Mouse (Mus musculus): ENCODE measurements around the gene Qrich2. TPM values are rescaled to one million over a fixed set of nuclear protein-coding genes. Genes with fewer than 3 reads are reported as not detected.
A peak's percentile ranks its signal among the peaks of the same experiment; 100 is the strongest.
"Not testable (repeated sequence)": the region's sequence is repeated elsewhere in the genome, so short reads cannot be mapped to it uniquely, and the experiment has no call there.

Qrich2 gene
- total RNA-seq, 2 experiments from 2014 or later = 0.05 TPM; not detected in 1

DNA sequence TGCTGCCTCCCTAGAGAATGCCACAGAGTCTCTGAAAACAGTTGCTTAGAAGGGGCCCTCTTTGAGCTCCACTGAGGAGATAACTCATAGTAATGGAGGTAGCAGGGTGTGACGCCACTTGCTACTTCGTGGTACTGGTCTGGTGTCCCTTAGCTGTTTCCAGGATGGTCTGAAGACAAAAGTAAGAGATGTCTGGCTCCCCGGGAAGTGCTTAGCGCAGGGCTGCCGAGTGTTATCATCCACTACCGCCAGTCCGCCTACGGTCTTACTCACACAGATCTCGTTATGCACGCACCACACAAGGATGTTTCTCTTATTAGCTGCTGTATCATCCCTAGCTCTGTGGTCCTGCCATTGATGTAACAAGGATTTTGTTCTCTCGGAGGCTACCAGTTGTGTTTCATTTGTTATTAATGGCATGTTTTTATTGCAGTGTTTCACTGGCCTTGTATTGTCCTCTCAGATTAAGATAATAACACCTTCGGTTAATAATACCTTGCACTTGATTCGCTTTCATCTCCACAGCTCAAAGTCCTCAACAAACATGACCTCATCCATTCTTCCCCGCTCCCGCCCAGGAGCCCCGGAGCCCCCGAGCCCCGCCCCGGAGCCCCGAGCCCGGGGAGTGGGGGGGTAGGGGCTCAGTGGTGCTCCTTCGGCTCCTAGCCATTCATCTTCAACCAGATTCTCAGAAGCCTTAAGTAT lies 35.2 kb downstream of the Qrich2 start:
- DNase-seq = no peak

DNA sequence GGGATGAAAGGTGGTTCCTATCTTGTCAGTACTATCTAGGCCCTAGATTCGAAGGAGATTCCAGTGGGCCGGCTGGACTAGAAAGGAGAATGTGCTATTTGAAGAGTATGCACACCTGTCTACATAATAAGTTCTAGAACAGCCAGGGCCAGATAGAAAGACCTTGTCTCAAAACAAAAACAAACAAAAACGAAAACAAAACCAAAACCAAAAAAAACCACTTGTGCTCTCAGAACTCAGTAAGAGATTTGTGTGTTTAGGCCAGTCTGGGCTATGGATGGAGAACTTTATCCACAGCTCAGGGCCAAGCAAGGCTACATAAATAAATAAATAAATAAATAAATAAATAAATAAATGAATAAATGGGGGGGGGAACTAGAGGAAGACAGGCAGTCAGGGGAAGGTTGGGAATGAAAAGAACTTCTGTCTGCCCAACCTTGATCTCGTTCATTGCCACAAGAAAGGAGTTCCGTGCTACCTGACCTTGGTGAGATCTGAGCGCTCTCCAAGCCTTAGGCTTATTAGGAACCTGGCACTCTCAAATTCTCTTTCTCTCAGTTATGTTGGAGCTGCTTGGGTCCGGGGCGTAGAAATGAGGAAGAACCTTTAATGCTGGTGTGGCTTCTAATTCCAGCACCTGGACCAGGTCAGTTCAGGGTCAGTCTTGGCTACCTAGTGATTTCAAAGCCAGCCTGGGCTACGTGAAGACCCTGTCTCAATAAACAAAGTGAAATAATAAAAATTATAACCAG lies 36.0 kb downstream of the Qrich2 start:
- no peak for DNase-seq

DNA sequence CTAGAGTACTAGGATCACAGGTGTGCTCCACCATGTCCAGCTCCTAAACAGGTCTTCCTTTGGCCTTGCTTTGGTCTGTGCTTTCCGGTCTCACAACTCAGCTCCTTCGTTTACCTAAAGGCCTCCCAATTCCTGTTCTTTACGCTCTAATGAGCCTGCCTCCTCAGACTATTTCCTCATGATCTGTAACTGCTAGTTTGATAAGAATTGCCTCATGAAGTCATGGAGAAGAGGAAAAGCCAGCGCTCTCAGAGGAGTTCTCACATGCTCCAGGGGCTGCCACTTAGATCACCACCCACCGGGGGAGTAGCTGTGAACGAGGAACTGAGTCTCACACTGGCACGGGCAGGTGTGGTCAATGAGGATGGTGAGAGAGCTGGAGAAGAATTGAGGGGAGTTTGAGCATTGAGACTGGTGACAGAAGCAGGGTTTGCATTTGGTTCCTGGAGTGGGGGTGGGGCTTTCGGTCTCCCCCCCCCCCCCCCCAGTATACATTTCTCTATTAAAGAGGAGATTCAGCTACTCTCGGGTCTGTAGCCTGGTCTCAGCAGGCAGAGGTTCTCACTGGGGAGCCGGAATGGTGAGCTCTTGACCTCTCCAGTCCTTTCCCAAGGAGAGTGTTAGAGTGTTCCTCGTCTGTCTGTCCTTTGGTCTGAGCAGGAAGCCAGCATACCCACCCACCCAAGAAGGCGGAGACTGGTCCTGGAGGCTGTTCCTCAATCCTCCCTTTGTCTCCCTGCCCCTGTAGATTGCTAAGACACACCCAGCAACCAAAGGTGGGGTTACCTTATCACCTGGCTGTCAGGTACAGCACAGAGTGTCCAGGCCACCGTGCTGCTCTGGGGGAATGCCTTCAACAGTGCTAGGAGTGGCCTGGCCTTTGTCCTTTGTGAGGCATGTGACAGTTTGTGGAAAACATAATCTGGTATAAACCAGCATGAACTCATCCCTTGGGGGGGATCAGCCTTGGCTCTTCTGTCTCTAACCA lies 36.9 kb downstream of the Qrich2 start:
- DNase-seq = no peak

DNA sequence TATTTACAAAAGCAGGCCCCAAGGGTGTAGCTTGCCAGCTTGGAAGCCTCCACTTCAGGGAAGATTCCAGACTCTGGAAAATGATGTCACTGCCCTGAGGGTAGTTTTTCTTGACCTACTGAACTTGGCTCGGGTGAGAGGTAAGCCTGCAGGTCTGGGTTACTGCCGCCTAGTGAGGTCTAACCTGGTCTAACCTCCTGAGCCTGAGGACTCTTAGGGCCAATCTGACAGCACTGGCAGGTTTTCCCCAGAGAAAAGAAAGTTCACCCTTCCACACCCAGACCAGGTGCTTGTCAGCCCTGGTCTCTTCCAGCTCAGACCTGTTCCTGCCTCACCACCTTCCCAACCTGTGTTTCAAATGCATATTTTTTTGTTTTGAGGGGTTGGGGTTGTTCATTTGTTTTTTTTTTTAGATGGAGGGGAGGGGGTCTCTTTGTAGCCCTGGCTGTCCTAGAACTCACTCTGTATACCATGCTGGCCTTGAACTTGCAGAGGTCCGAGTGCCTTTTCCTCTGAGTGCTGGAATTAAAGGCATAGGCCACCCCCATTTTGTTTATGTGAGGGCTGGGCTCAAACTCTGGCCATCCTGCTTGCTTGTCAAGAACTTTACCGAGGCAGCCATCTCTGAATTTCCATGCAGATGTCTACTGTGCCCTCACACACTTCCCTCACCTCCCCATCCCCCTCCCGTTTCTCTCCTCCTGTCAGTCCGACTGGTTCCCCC lies 39.0 kb downstream of the Qrich2 start:
- DNase-seq = no peak

DNA sequence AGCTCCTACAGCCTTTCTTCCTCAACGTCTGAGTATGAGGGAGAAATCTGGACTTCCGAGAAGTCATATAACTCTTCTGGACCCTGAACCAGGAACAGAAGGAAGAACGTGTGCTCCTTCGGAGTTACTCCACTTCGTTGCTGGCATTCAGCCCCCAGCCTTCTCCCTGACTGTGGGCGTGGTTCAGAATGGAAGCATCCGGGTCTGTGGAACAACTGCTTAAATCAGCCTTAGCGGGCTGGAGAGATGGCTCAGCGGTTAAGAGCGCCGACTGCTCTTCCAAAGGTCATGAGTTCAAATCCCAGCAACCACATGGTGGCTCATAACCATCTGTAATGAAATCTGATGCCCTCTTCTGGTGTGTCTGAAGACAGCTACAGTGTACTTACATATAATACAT lies 39.7 kb downstream of the Qrich2 start:
- not testable (repeated sequence) for DNase-seq

DNA sequence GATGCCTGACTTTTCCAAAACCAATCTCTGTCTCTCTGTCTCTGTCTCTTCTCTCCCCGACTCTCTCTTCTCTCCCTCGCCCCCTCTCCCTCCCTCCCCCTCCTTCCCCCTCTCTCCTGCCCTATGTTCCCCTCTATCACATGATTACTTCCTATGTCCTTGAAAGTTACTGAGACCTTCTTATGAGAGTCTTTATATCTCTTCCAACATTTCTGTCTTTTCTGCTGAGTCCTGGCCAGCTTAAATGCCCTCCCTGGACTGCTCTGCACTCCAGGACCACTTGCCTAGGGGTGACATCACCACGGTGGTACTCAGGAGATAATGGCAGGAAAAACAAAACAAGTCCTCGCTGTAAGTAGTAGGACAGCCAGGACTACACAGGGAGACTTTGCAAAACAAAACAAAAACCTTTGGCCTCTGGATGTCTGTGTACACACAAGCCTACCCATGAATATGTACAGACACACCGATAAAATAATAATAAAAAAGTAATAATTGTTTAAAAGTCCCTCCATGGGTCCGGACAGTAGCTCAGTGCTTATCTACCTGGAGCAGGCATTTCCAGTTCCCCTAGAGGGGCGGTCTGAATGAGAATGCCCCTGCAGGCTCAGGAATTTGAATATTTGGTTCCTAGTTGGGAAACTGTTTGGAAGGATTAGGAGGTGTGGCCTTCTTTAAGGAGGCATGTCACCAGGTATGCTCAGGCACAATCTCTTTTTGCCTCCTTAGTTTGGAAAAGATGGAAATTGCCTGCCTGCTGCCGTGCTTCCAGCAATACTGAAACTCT lies 41.2 kb downstream of the Qrich2 start:
- DNase-seq = no peak

DNA sequence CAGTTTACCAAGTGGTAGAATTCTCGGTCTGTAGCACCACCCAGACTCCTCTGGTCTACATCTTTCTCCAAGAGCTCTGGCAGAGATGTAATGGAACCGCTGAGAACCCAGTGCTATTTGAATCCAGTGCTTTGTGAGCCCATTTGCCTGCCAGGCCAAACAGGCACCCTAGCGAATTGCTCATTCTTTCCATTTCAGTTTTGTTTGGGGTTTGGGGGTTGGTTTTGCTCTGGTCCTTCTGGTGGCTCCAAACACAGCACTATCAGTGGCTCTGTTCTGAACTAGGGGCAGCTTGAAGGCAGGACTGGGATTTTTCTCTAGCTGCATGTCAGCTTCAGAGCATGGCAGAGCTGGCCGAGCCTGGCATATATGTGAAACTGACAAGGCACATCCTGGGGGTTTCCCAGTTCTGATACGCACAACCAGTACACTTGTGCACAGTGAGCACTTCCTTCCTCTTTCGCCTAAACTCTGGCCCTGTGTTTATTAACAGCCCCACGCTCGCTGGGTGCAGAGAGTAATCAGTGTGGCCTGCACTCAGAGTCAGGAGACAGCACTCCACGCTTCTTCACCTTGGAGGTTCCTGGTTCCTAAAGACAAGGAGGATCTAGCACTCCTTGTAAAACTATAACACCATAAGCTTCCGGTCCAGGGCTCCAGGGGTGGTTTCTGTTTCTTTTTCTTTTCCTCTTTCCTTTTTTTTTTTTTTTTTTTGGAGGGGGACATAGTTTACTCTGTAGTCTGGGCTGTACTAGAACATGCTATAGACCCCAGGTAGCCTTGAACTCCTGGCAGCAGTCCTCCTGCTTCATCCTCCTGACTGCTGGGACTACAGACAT lies 42.0 kb downstream of the Qrich2 start:
- DNase-seq = peak; percentile 37 to 75

DNA sequence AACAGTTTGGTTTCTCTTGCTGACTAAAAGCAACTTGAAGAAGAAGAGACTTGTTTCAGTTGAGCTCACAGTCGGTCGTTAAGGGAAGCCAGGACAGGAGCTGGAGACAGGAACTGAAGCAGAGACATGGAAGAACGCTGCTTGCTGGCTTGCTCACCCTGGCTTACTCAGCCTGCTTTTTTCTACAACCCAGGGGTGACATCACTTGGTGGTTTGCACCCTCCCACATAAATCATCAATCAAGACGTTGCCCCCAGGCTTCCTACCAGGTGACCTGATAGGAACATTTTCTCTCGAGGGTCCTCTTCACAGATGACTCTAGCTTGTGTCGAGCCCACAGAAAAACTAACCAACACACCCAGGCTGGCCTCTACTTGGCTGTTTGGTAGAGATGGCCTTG lies 42.8 kb downstream of the Qrich2 start:
- DNase-seq = no peak

DNA sequence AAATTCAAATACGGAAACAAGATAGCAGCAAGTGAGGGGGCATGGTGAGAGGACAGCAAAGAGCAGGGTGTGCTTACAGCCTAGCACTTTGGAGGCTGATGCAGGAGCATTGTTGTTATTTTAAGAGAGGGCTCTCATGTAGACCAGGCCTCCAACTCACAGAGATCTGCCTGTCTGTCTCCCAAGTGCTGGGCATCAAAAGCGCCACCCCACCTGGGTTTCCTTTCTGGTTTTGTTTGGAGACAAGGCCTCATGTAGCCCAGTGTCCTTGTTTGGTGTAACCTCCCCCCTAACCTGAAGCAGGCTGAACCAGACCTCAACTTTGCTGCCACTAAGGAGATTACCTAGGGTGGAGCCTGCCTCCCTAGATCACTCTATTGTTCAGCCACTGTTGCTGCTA lies 43.5 kb downstream of the Qrich2 start:
- no peak for DNase-seq

DNA sequence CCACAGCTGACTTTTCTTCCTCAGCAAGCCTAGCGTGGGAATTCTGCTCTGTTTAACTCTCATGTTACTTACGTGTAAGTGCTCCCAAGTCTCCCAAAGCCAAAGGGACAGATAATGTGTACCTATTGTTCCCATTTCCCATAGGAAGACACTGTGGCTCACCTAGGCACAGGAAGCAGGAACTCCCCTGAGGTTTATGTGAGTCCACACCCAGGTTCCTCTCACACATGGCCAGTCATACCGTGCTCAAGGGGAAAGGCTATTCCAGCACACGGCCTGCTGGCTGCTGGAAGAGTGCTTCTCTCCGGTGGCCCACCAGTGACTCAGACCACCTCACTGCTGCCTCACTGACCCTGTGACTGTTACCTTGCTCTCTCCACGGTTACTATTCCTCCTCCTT lies 44.9 kb downstream of the Qrich2 start:
- no peak for DNase-seq

DNA sequence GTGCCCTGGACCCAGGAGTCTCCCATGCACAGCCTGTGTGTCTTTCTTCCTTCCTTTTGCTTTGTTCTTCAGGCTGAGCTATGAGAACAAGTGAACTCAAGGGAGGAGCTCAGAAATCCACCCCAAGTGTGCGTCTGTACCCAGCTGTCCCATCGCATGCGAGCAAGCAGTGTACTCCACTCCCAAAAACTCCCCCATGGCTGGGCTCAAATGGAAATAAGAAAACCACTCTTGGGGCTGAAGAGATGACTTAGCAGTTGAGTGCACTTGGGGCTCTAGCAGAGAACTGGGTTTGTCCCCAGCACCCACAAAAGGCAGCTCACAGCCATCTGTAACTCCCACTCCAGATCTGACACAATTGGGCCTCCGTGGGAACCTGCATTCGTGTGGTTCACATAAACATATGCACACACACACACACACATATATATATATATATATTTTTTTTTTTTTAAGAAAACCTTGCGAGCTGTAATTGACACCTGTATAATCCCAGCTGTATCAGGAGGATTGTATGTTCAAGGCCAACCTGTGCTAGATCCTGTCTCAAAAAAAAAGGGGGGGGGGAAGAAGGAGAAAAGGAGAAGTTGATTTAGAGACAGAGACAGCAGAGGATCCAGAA lies 47.1 kb downstream of the Qrich2 start:
- peak in 1 of 2 experiments; percentile 33 for DNase-seq

DNA sequence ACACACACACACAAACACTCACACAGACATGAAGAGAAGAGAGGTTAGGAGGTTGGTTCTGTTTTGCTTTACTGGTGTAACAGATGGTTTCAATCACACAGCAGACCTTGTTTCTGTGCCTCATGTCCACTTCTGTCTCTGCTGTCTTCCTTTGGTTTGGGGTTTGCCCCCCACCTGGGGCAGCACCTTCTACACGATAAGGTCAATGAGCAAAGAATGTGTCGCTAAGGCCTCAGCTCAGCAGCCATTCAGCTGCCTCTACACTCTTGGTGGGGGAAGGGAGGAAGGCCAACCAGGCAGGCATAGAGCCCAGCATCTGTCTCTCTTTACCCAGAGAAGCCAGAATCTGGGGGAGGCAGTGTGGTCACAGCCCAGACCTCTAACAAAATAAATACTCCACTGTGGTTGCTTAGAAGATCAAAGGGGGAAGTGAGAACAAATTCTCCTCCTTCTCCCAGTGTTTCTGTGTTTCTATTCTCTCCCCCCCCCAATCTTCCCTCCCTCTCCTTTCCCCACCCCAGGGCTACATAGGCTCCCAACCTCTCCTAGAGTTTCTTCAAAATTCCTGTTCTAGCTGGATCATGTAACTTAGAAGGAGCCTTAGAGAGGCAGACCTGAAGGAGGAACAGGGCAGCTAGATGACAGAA lies 47.7 kb downstream of the Qrich2 start:
- DNase-seq = peak; percentile 44 to 49

DNA sequence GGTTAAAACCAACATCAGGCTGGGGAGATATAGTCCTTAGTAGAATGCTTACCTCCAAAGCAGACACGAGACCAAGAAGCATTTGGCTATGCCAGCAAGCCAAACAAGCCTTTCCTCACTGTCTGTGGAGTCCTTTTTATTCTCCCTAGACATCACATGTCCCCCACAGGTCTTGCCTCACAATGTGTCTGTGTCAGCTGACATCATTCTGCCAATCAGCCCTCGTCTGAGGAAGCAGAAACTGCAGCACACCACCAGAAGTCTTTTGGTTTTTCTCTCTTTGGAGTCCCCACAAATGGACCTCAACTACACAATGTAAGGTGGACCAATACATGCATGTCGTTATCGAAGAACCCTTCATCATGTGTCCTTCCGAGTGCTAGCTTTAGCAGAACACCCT lies 49.0 kb downstream of the Qrich2 start:
- DNase-seq = no peak

DNA sequence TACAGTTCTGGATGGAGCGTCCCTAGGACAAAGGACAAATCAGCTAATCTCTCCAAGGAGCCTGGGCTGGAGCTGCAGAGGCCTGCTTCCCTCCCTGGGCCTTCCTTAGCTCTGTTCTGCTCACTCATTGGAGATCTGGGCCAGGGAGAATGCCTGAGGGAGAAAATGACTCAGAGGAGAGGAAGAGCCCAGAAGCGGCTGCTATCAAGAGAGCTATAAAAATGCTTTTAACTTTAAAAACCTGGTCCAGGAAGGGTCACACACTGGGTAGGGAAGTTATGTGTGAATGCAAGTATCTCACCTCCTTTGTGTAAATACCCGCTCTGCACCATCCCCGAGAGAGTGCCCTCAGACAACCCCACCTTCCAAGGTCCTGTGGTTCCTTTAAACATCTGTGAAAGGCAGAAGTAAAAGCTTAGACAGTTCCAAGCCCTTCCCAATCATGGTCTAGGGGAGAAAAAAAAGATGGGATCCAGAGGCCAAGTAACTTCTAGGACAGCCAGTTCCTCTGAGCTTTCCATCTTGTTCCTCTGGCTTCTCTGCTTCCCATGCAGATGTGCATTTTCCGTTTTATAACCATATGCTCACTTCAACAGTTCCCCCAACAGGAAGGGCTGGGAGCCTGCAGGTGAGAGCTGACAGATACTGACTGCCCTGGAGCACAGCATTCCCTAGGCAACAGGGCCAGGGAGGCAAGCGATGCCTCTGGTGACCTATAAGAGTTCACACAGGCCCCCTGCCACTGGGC lies 49.7 kb downstream of the Qrich2 start:
- DNase-seq = peak; percentile 62 to 71

DNA sequence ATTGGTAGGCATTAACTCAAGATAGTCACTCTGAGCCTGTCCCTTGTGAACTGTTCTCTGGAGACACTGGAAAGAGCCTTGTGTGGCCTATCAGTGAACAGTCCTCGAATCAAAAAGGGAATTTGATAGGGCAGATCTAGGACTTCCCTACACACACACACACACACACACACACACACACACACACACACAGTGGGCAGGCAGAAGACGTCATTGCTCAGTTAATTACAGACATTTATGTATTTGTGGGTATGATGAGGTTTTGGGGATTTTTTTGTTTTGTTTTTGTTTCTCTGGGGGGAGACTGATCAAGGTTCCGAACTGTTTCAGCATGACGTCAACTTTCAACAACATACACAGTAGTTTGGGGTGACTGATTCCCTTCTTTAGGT lies 52.4 kb downstream of the Qrich2 start:
- DNase-seq = no peak

DNA sequence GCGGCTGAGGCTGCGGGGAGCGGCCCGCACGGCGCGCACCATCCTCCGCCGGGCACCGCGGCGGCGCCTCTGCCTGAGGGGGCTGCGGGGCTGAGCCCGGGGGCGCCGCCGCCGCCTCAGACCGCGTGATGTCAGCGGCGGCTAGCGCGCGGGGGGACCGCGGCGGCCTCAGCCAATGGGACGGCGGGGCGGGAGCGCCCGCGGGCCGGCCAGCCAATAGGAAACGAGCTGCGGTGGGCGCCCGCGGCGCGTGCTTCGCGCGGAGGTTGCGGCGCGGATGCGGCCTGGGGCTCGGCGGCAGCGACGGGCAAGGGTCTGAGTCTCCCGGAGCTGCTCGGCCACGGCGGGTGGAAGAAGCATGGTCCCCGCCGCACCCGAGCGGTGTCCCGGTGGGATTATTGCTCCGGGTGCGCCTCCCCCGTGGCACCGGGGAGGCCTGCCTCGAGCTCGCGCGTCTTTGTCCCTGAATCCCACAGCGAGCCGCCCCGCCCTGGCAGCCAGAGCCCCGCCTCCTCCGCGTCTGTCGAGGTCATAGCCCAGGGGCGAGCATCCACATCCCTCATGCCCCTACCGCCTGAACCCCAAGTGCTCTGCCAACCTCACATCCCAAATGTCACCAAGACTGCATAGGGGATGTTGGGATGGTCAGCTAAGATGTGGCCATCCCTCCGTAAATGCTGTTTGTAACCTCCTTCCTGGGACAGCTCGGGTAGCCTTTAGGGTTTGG lies 53.0 kb downstream of the Qrich2 start, which contains the start of gene Rnf157:
Rnf157 (minus strand) TSS at position 129 of the 727 bp plus-strand sequence.
- DNase-seq = peak; percentile 85 to 90

DNA sequence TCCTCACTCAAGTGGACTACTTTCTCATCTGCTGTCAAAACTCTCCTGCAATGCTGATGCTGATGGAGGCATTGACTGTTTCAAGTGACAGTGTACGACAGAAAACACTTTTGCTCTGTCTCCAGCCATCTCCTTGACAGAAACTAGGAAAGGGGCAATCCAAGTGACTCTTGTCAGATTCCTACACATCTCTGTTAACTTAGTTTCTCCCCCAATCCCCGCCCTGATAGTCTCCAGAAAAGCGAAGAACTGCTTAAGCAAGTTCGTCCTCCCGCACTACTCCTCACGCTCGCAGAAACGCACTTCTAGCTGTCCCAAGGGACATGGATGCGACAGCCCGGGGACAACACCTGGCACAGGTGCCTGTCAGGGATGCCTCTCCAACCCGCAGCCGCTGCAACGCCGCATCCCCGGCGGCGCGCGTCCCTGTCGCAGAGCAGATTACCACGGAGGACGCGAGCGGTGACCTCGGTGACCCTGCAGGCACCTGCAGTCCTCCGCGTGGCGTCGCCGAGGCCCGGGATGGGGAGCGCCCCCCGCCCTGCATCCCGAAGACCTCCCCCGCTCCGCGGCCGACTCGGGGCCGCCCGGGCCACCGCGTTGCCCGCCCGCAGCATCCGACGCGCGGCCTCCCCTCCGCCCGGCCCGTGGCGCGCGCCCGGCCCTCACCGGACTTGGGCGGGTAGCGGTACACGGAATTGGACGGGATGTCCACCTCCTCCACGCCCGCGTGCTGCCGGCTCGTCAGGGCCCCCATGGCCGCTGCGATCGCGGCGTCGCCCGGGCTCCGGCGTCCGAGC lies 53.8 kb downstream of the Qrich2 start:
- DNase-seq = peak in 1 of 2 experiments; percentile 33

Data from heart, adult 18-20 months (tissue).